Mouse (Mus musculus) frontal cortex, adult (tissue): ENCODE results near the gene Nfkb2.

ENCODE experiments used
- ATAC-seq: cut with Nextera tagmentation; 2 replicates; pipeline ENCODE4 v1.9.2; 2017; ENCODE audit warnings: mild to moderate bottlenecking, moderate library complexity, mixed read lengths; ENCODE audit not compliant: low TSS enrichment

Nfkb2 gene

GRCm38 (mm10) chr19:46322996-46323572 is 19.0 kb downstream of the Nfkb2 start:
- ATAC-seq: no peak

GRCm38 (mm10) chr19:46323716-46324115 is 19.6 kb downstream of the Nfkb2 start:
- no peak for ATAC-seq

GRCm38 (mm10) chr19:46324366-46324765 is 20.2 kb downstream of the Nfkb2 start:
- ATAC-seq: no peak

- ATAC-seq: no peak
Observed at GRCm38 (mm10) chr19:46324918-46325317, 20.8 kb downstream of the Nfkb2 start.

- no peak for ATAC-seq
Observed at GRCm38 (mm10) chr19:46326019-46326755, 22.1 kb downstream of the Nfkb2 start.

GRCm38 (mm10) chr19:46326756-46327305 is 22.7 kb downstream of the Nfkb2 start, which contains the start of gene Psd:
Gene Psd, minus strand, starts transcription at chr19:46327156.
- ATAC-seq: no peak

- no peak for ATAC-seq
Observed at GRCm38 (mm10) chr19:46327531-46328064, 23.5 kb downstream of the Nfkb2 start.

- peak; percentile 58 for ATAC-seq
Observed at GRCm38 (mm10) chr19:46328081-46329030, 24.2 kb downstream of the Nfkb2 start, which contains the start of gene Fbxl15. Gene Fbxl15, plus strand, starts transcription at chr19:46328184.

- ATAC-seq: no peak
Observed at GRCm38 (mm10) chr19:46329031-46329641, 25.0 kb downstream of the Nfkb2 start.

GRCm38 (mm10) chr19:46329951-46330350 is 25.8 kb downstream of the Nfkb2 start:
- ATAC-seq: peak; percentile 35

- ATAC-seq: no peak
Observed at GRCm38 (mm10) chr19:46330696-46331095, 26.6 kb downstream of the Nfkb2 start.

GRCm38 (mm10) chr19:46331326-46331725 is 27.2 kb downstream of the Nfkb2 start:
- ATAC-seq: no peak

GRCm38 (mm10) chr19:46331936-46332335 is 27.8 kb downstream of the Nfkb2 start:
- ATAC-seq: no peak

- 0 out of 2 replicates have a peak, but pooled peaks have one; percentile 5 for ATAC-seq
Observed at GRCm38 (mm10) chr19:46332721-46333339, 28.7 kb downstream of the Nfkb2 start.

GRCm38 (mm10) chr19:46333906-46334305 is 29.8 kb downstream of the Nfkb2 start:
- no peak for ATAC-seq

- no peak for ATAC-seq
Observed at GRCm38 (mm10) chr19:46337719-46338330, 33.7 kb downstream of the Nfkb2 start.

GRCm38 (mm10) chr19:46338331-46338936 is 34.3 kb downstream of the Nfkb2 start, which contains the start of gene Cuedc2:
Gene Cuedc2, minus strand, starts transcription at chr19:46338702.
- peak; percentile 66 for ATAC-seq

- peak; percentile 6 for ATAC-seq
Observed at GRCm38 (mm10) chr19:46338942-46339286, 34.8 kb downstream of the Nfkb2 start.

- peak; percentile 28; the same call in 1 of the 2 replicates for ATAC-seq
Observed at GRCm38 (mm10) chr19:46339287-46339971, 35.3 kb downstream of the Nfkb2 start.
